Mouse (Mus musculus): ENCODE measurements around the gene Hbq1b.

Hbq1b gene

DNA sequence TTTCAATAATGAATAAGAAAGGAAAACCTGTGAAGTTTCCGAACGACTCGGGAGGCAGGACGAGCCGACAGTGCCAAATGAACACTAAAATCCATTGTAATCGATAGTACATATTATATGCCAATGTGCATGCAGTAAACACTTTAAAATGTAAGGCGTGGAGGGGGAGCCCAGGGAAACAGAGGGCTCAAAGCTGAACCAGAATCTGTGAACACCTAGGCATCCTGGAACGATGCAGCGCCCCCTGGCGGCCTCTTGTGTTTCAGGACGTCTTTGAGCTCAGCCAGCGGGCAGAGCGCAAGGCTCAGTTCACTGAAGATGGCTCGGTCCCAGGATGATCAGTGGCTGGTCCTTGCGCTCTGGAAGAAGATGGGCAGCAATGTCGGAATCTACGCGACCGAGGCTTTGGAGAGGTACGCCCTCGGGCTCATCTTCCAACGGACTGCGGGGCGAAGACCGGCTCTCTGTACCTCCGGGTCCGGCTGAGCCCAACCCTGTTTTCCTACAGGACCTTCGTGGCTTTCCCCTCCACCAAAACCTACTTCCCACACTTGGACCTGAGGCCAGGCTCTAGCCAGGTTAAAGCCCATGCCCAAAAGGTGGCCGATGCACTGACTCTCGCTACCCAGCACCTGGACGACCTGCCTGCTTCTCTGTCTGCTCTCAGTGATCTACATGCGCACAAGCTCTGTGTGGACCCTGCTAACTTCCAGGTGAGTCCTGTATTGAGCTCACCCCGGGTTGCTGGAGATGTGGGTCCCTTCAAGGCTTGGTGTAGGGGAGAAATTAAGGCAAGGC lies at the start of gene Hbq1b:
Gene Hbq1b (plus strand): TSS at position 271 of the 798 bp plus-strand sequence.
- peak; percentile 91 to 92 for DNase-seq

DNA sequence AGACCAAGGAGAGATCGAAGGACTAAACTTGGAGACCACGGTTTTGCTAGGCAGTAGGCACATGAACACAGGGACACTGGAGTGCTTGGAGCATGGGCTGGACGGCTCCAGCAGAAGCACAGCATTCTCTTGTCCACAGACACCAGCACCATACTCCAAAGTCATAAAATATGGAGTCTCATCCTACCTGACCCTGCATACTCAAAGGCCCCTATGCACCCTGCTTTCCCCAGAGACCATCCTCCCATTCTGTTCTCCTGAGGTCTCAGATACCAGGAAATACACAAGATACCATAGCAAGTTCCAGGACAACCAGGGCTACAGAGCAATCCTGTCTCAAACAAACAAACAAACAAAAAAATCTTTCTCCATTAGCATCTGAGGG lies 49.4 kb upstream of the Hbq1b start:
- no peak for DNase-seq

DNA sequence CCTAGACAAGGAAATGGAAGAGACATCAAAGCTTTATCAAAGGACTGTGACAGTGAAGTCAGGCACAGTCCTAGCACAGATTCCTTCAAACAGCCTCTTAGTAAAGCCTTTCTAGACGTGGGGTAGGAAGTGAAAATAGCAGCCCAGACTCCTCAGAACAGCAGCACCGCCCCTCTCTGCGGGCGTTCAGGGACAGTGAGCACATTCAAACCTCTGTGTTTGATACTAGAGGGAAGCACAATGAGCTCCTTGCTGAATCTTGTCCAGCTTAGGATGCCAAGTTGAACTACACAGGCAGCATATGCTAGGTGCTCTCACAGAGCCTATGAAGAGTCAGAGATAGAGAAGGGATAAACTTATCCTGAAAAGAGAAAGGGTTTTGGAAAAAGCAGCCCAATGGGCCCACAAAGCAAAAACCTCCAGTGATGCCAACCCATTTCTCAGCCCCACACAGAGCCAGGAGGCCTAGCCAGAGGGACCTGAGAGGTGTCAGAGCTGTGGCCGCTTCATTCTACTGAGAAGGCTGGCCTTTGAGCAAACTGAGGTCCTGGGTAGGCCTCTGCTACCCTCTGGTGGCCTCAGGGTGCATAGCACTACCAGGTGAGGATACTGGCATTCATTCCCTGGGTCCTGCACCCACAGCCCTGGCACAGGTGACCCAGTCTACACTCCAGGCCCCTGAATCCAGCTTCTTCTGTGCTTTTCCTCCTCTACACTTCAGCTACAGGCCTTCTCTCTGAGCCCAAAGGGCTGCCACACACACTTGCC lies 48.5 kb upstream of the Hbq1b start:
- DNase-seq: peak; percentile 88 to 90

DNA sequence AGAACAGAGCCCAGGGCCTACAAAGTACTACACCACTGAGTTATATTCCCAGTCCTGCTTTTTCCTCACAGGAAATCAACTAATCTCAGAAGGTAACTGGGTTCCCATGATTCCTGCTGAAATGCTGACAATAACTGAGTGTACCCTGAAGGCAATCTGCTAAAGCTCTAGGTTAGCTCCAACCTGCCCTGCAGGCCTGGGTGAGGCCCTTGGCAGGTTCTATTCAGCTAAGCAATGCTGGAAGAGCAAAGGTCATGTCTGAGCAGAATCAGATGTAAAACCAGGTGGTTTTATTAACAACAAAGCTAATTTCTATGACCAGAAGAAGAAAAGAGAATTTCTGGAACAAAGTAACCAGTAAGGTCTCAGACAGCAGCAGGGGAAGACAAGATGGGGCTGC lies 45.4 kb upstream of the Hbq1b start:
- no peak for DNase-seq

DNA sequence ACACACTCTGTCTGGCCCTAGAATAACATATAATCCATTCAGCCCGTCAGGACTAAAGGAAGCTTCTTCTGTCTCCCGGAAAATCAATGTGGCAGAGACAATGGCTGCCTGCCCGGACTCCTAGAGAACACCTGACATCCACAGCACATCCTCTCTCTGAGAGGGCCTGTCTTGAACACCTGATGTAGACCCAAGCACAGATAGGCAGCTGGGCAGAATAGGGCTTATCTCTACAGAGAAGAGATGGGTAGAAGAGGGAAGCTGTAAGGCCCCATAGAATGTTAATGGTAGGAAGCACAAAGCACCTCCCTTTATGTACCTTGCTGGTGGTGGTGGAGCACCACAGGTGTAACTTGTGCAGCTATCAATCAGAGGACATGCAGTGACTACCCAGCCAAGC lies 44.6 kb upstream of the Hbq1b start:
- DNase-seq: no peak

DNA sequence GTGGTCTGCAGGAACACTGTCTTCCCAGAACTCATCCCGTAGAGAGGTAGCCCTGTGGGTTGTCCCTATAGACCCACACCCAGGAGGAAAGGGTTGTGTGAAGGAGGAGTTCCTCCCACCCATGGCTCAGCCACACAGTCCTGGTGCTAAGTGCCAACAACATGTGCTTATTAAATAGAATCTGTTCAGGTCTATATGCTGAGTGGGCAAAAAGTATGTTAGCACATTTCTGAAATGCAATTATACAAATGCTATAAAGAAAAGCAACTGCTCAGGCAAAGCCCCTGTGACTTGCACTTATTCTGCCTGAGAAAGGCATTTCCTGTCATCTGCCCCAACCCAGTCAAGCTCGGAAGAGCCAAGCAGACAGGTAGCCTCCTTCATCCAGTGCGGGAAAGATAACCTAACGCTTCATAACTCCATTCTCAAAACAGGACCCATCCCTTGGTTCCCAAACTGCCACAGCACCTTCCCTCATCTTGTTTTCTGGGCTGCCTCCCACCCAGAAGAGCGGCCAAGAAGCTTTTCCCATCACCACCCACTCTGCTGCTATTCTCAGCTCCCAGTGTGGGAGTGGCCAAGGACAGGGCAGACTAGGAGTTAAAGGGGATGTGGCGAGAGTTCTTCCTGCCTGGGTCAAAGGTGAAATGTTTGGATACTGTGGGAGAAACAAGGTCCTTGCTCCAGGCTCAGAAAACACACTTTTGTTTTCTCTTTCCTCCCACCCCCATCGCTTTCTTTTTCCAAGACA lies 43.4 kb upstream of the Hbq1b start:
- no peak for DNase-seq

DNA sequence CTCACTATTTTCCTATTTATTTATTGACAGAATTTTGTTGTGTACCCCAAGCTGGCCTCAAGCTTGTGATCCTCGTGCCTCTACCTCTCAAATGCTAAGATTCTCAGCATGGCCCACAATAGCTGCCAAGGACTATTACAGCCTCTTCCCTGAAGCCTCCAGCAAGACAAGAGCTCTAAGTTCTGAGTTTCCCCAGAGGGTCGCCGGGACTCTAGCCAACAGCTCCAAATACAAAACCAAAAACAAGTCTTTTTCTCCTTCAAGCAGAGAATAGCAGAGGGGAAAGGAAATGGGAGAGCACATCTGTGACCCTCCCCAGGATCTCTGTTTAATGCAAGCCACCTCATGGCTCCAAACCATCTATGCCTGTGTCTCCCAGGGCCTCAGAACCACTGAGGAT lies 42.7 kb upstream of the Hbq1b start:
- DNase-seq: peak in 1 of 2 experiments; percentile 17

DNA sequence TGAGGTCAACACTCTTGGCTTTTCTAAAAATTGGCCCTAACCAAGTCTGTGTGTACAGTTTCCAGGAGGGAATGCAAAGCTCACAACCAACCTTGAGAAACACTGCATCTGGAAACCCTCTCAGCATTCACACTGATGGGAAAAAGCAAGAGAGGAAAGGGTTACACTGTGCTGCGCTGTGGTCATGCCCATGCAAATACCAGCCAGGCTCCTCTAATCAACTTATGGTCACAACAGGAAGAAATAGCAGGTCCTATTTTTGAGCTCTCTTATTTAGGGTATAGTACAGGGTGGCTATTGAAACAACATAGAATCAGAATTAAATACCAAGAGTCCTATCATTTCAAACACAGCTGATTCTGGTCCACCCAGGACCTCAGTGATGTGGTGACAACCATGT lies 42.1 kb upstream of the Hbq1b start:
- DNase-seq: no peak

DNA sequence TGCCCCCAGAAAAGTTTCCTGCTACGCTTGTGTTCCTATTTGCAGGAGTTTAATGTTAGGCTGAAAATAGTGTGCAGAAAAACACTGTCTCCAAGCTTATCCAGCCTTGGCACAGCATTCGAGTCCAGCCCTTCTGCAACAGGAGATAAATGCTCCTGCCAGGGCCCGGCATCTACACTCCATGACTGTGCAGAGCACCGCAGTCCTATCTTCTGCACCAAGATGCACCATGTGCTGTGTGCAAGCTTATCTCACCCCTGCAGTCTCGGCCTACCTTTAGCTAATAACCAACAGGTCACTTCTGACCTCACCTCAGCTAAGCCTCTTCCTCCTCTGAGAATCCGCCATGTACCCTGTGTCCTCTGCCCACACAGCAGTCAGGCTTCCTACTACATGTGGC lies 41.2 kb upstream of the Hbq1b start:
- DNase-seq: no peak

DNA sequence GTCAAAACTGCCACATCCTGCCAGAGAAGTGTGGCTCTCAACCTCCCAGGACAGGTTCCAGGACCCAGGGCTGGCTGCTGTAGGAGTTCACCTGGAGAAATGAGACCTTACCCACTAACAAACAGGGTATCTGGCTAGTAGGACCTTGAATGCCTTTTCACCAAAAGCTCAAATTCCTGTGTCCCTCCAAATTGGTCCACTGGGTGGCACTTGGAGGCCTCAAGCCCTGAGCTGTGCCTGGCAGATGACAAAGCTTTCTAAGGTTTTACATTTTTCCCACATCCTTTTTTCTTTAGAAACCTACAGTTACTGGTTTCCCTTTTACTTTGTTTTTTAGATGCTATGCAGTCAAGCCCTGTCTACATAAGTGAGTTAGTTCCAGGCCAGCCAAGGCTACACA lies 39.7 kb upstream of the Hbq1b start:
- peak; percentile 29 to 40 for DNase-seq

DNA sequence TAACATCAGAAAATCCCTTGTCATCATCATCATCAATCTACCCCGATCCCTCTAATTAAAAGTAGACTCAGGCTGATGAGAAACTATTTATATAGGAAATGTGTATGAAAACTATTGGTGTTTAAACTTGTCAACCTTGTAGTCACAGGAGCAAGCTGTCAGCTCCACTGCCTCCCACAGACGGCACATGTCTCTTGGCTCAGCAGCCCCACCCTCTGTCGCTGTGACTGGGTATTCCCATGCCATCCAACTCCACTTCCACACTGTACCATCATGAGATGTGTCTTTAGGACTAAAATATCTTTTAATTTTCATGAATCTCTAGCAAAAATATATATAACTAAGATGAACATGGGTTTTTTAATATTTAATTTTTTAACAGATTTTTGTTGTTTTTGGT lies 38.4 kb upstream of the Hbq1b start:
- no peak for DNase-seq

DNA sequence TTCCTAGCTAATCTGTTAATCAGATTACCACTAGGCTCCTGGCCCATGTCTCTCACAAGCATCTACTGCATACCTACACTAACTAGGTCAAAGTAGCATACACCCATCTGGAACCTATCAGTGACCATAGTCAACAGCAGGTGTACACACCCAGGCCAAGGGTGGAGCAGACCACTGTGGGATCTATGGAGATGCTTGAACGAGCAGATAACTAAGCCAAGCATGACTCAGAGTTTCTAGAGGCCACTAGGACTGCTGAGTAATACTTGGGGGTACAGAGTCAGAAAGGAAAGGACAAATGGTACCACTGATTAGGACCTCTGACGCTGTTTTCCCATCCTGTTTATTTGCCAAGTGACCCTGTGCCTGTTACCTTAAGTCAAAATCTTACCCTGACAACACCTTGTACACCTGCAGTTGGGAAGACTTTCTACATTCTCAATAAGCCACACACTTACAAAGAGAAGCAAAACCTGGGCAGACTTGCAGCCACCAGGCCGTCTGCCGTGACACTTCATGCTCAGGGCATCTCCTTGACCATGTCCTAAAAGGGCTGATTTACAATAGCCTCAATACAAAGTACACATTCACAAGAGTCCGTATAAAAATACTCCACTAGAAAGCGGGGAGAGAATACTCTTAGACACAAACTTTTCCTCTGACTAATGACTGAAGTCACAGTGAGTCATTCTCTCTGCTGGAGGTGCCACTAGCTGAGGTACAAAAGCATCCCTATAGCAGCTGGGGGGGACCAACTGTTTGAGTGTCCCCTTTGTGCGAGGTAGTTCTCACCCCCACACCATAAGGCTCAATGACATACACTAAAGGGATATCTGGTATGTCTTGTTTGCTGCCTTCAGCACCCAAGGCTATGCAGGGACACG lies 35.6 kb upstream of the Hbq1b start:
- no peak for DNase-seq

DNA sequence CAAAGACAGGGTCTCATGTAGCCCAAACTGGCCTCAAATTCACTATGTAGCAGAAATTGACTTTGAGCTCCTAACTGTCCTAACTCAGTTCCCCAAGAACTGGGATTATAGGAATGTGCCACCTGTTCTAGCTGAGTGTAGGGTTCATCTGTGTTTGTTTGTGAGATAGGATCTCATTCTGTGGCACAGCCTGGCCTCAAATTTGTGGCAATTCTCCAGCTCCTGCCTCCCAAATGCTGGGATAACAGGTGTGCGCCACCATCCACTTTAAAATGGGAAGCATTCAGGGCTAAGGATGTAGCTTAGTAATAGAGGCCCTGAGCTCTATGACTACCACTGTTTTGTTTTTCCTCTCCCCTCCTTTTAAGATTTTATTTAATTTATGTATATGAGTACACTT lies 33.6 kb upstream of the Hbq1b start:
- DNase-seq: no peak

DNA sequence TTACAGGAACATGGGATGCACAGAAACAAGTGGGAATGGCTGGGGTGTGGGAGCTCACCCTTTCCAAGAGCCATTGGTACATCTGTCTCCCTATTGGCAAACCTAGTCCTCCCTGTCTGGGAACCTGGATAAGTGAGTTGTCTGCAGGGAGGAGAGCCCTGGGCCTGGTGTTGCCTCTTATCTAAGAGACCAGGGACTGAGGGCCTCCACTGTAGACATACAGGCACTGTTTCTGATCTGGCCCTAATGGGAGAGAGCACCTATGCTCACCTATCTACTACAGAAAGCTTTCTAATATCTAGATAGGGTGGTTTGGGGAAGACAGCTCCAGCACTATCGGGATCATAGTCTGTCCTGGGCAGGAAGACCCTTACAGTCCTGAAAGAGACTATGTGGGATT lies 30.6 kb upstream of the Hbq1b start:
- DNase-seq: no peak

DNA sequence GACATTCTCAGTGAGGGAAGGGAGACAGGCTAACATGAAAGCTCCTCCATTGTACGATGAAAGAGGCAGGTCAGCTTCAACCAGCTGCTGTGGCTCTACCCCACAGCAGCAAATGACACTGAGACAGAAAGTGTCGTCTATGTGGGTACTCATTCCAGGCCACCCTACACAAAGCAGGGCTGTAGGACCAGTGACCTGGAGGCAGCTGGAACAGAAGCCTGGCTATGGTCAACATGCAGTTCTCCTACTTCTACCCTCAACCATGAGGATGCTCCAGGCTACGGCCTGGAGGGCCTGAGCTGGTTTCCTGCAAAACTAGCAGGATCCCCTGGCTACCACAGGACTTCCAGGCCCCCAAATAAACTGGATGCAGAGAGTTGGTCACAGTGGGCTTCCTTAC lies 30.2 kb upstream of the Hbq1b start:
- DNase-seq: no peak

DNA sequence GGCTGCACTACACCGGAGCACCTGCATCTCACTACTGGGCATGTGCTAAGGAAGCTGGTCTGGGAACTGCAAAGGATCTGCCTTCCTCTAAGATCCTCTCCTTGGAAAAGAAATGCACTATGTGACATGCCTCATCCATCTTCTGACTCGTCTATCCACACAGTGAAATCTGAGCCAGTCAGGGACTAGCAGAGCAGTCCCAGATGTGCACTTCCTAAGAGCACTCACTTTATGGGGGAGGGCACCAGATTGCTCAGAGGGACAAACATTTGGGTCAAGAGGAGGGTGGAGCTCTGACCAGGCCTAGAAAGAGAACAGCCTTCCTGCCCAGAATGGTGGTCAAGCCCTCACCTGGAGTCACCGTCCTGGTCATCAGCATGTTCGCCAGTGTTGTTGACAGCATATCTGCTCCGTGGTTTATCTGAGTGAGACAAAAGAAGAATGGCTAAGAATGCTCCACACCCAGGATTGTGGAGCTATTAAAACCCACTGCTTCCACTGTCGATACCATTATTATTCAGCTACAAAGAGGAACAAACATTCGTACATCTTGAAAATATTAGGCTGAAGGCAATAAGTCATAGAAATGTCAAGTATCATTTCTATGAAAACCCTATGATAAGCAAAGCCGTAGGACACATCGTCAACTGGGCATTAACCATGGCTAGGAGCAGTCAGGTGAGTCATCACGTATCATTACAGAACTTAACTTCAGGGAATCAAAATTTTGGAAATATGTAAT lies 23.9 kb upstream of the Hbq1b start:
- no peak for DNase-seq

DNA sequence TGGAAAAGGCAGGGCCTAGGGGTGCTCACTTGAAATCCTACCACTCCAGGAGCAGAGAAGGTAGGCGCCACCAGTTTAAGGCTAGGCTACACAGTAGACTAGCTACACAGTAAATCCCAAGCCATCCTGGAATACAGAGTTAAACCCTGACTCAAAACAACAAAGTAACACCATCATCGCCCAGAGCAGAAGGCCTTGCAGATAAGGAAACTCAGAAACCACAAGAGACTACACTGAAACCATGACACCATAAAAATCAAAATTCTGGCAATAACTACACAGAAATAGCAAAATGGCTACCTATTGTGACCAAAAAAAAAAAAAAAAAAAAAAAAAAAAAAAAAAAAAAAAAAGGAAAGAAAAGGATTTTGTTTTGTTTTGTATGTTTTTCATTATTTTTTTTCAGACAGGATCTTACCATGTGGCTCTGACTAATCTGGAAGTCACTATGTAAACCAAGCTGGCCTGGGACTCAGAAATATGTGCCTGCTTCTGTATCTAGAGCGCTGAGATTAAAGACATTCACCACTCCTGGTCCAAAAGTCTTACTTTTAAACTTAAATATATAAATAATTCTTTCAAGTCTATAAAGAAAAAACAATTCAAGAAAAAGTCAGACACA lies 21.5 kb upstream of the Hbq1b start:
- no peak for DNase-seq

DNA sequence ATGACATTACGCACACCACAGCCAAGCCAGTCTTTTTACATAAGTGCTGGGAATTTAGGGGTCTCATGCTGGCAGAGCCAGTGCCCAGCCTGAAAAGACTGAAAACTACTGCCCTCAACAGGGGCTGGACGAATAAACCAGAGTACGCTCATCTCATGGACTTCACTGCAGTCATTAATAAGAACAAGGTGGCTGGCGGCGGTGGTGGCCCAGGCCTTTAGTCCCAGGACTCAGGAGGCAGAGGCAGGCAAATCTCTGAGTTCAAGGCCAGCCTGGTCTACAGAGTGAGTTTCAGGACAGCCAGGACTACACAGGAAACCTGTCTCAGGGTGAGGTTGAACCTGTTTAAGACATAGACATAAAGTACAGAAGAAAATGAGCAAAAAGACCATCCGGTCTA lies 20.6 kb upstream of the Hbq1b start:
- DNase-seq: peak in 1 of 2 experiments; percentile 10

DNA sequence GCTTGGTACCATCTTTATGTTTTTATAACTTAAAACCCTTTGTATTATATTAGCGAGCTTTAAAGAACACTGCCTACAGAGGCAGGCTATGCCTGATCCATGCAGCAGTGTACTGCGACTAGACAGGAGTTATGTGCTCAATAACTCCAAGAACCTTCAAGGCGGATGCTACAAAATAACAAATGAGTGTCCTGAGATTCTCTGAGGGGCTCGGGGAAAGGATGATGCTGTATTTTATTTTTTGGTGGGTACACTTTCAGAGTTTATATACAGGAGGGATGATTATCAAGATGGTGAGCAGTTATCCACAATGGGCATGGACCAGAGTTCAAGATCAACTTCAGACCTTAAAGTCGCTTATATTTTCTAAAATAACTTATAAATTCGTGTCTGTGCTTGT lies 20.0 kb upstream of the Hbq1b start:
- DNase-seq: no peak

DNA sequence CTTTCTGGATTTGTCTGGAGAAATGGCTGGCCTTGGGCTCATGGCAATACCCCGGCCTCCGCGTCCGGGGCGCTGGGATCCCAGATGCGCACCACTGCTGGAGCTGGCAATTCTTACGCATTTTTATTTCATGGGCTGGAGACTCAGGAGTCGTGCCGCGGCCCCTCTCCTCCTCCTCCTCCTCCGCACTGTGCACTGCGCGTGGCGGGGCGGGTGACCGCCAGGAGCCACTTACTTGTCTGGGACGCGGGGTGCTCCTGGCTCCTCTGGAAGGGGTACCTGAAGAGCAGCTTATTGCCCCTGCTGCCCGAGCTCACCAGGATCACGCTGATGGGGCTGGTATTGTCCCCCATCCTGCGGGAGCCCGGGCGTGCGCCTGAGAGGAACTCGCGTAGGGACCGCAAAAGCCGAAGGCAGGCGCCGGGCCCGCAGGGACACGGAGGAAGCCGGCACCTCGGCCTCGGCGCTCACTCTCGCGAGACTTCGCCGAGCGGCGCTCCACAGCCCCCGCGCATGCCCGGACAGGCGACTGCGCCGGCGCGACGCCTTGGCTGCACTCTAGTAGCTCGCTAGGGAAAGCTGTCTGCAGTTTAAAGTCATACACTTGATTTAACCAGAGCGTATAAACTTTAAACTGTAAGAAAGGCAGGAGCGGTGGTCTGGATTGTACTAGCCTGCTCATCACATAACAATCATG lies 19.4 kb upstream of the Hbq1b start, which contains the start of gene Nprl3:
Gene Nprl3 (minus strand): TSS at position 520 of the 697 bp plus-strand sequence.
- DNase-seq: peak; percentile 97 to 98

DNA sequence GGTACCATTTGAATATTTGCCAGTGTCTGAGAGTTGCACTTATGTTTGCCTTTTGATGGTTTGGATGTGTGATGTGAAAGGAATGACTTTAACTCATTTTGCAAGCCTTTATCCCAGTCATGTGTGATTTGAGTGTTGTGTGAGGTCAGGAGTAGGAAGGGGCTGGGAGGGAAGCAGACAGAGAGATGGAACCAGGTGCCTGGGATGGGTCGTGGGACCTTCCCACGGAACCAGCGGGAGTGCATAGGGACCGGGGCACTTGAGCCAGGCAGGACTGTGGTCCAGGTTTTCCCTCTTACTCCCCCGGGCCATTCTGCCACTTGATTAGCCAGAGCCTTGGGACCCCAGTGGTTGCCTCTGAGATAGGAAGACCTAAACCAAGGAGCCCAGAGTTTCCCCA lies 18.8 kb upstream of the Hbq1b start:
- peak in 1 of 2 experiments; percentile 32 for DNase-seq
